Mouse (Mus musculus) erythroblast, embryonic 14.5 days (primary cell): ENCODE data around the gene Kat2a. TPM values are rescaled to one million over a fixed set of nuclear protein-coding genes. Genes with fewer than 3 reads are reported as not detected.

Experiments used
- H3K27me3 ChIP-seq: 2 replicates; pipeline ENCODE4 v1.6.1; 2012; ENCODE audit warnings: inconsistent platforms; ENCODE audit not compliant: control insufficient read depth
- H3K36me3 ChIP-seq: 2 replicates; pipeline ENCODE4 v1.6.1; 2012; ENCODE audit warnings: mild to moderate bottlenecking, inconsistent platforms; ENCODE audit not compliant: control insufficient read depth
- H3K4me1 ChIP-seq: 2 replicates; pipeline ENCODE4 v1.6.1; 2012; ENCODE audit warnings: inconsistent platforms; ENCODE audit not compliant: control insufficient read depth
- H3K4me3 ChIP-seq: replicated peaks from 2 replicates; pipeline ENCODE3; 2012; ENCODE audit warnings: moderate library complexity, mild to moderate bottlenecking, inconsistent platforms
- H3K9me3 ChIP-seq: 2 replicates; pipeline ENCODE4 v1.6.1; 2012; ENCODE audit warnings: low read length, inconsistent platforms, mixed read lengths; ENCODE audit not compliant: control insufficient read depth
- GATA1 ChIP-seq: IDR thresholded peaks from 2 replicates; pipeline ENCODE4 v1.6.1; 2012; ENCODE audit warnings: low read length, inconsistent platforms, mixed read lengths
- TAL1 ChIP-seq: IDR thresholded peaks from 3 replicates; pipeline ENCODE4 v1.6.1; 2012; ENCODE audit warnings: low read length, inconsistent platforms, mixed read lengths
- polyA plus RNA-seq: library from polyadenylated mRNA; stranded (reverse); fragments of >175 nt; gene quantifications from 2 replicates; pipeline ENCODE4 v1.2.3, GENCODE M21; 2012

The Kat2a gene
- polyA plus RNA-seq, 1 experiment: 0.77 TPM

- no peaks in the 10 kb centered on the region for H3K9me3 ChIP-seq
- TF ChIP-seq TAL1 (no peak), GATA1 (no peak)
- peaks cover 88% of the 10 kb centered on the region for H3K36me3 ChIP-seq
- no peaks in the 10 kb centered on the region for H3K27me3 ChIP-seq
- no peak overlapping the region for H3K4me3 ChIP-seq
- peaks cover 55% of the 10 kb centered on the region for H3K4me1 ChIP-seq
Observed at GRCm38 (mm10) chr11:100716649-100717048, 4.4 kb upstream of the Kat2a start.

DNA sequence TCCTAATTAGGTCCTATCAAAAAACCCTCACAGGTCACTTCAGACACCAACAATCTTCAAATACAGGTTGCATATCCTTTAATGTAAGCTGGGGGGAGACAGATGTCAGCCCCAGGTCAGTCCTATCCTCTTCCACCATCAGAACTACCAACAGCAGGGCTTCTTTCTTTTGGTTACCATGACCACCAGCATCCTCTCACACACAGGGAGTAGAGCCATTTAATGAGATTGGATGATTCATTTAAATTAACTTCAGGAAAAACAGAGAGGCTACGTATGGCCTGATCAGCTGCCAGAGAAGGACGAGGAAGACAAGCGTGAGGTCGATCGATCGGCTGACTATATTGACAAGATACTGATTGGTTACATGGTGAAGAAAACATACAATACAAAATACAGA, 2.7 kb upstream of the Kat2a start:
- TF ChIP-seq TAL1 (no peak), GATA1 (no peak)
- peaks cover 77% of the 10 kb centered on the region for H3K36me3 ChIP-seq
- no peak overlapping the region for H3K4me3 ChIP-seq
- H3K27me3 ChIP-seq: no peaks in the 10 kb centered on the region
- H3K4me1 ChIP-seq: peaks cover 54% of the 10 kb centered on the region
- no peaks in the 10 kb centered on the region for H3K9me3 ChIP-seq

DNA sequence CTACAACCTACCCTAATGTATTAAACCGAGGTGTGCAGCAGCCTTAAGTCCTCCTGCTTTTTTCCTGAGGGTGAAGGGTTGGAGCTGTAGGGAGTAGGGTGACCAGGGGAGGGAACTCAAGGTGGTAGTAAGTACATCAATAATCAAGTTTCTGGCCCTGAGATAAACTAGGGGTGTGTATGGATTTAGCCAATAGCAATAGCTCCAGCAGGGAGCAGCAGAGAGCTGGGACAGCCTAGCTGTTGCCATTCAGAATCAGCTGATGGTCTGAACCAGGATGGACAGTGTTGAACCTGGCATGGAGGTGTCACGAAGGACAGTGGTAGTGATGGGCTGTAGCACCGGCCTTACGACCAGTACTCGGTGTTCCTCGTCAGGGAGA, 2.3 kb upstream of the Kat2a start:
- Histone ChIP-seq H3K4me3 (peak overlapping the region; percentile 61), H3K4me1 (peaks cover 50% of the 10 kb centered on the region), H3K36me3 (peaks cover 76% of the 10 kb centered on the region)

DNA sequence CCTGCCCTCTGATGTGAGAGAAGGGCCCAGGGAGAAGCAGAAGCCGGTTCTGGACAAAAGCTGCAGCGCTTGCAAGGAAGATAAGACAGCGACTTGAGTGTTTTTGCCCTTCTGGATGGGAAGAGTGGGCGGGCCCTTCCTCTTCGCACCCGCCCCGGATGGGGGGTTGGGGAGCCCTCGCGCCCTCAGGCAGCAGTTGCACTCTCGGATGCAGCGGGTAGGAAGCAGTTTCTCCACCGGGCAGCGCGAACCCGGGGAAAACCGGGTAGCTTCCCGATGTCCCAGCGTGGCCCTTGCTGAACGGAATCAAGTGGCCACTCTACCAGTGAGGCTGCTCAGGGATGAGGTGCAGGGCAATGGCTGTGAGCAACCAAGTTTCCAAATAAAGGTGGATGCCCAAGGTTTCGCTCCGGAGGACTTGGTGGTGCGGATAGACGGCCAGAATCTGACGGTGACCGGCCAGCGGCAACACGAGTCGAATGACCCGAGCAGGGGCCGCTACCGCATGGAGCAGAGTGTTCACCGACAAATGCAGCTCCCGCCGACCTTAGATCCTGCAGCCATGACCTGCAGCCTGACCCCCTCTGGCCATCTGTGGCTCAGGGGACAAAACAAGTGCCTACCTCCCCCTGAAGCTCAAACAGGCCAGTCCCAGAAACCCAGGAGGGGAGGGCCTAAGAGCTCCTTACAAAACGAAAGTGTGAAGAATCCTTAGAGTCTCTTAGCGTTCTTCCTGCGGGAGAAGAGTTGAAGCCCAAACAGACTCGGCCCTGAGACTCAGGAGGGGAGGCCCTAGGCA, 1.7 kb upstream of the Kat2a start, which contains the start of gene Hspb9:
Gene Hspb9, plus strand, starts transcription at position 116 of the 799 bp plus-strand sequence.
- Histone ChIP-seq H3K36me3 (peaks cover 76% of the 10 kb centered on the region), H3K4me1 (peaks cover 50% of the 10 kb centered on the region), H3K9me3 (no peaks in the 10 kb centered on the region), H3K27me3 (no peaks in the 10 kb centered on the region), H3K4me3 (peak within 1 kb of the TSS; percentile 61)
- TF ChIP-seq TAL1: no peak
- TF ChIP-seq GATA1: peak; percentile 31; the same call in 1 of the 2 replicates

More for the DNA sequence above, 2.3 kb upstream of the Kat2a start:
- no peaks in the 10 kb centered on the region for H3K9me3 ChIP-seq
- TF ChIP-seq TAL1 (no peak), GATA1 (no peak)
- no peaks in the 10 kb centered on the region for H3K27me3 ChIP-seq

DNA sequence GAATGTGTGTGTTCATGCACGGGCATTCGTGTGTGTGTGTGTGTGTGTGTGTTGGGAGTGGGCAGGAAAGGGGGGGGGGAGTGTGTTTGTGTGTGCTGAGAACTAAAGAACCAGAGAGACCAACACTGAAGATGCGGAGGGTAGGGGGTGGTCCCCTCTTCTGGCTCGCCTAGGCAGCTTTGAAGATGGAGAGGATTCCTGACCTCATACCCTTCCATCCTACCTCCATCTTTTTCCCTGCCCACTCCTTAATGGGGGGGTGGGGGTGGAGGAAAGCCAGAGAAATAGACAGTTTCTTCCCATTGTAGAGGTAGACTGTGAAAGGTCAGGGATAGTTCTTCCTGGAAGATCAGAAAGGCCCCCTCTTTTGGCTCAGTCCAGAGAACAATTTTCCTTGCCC, 909 bp upstream of the Kat2a start:
- peak overlapping the region; percentile 61 for H3K4me3 ChIP-seq
- H3K9me3 ChIP-seq: no peaks in the 10 kb centered on the region
- H3K36me3 ChIP-seq: peaks cover 76% of the 10 kb centered on the region
- H3K27me3 ChIP-seq: no peaks in the 10 kb centered on the region
- H3K4me1 ChIP-seq: peaks cover 50% of the 10 kb centered on the region
- TF ChIP-seq GATA1 (no peak), TAL1 (no peak)

DNA sequence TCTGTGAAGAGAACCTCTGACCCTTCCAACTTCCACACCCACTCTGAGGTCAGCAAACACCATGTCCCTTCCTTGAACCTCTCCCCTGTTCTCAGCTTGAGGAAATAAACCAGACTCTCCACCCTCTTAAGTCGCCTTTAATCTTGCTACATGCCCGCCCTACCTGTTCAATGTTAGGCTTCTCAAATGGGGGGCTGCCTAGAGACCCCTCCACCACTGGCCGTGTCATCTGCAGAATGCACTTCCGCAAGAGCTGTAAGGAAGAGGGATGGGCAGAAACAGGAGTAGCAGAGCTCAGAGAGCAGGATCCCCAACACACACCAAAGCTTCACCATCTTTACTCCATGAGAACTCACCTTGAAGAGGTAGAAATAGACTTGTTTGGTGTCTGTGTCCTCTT, 1.3 kb downstream of the Kat2a start:
- H3K4me1 ChIP-seq: peaks cover 50% of the 10 kb centered on the region
- no peaks in the 10 kb centered on the region for H3K9me3 ChIP-seq
- H3K27me3 ChIP-seq: no peaks in the 10 kb centered on the region
- TF ChIP-seq TAL1 (no peak), GATA1 (no peak)
- H3K4me3 ChIP-seq: no peak overlapping the region
- H3K36me3 ChIP-seq: peaks cover 72% of the 10 kb centered on the region

DNA sequence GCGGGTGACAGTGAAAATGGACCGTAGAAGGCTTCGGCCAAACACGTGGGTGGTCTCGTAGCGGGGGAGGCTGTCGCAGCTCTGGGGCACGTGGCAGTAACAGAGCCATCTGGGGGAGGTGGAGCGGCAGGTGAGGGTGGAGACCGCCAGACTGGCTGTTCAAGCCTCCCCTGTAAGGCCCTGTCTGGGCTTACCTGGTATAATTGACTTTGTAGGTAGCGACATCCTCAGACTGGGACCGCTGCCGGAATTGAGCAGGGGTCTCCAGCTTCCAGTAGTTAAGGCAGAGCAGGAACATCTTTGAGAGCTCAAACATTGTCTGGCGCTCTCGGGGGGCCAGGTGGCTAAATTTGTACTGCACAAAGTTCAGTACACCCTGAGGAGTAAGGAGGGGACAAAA, 1.7 kb downstream of the Kat2a start:
- H3K27me3 ChIP-seq: no peaks in the 10 kb centered on the region
- TF ChIP-seq TAL1 (no peak), GATA1 (no peak)
- H3K9me3 ChIP-seq: no peaks in the 10 kb centered on the region
- peaks cover 50% of the 10 kb centered on the region for H3K4me1 ChIP-seq
- H3K4me3 ChIP-seq: no peak overlapping the region
- peaks cover 72% of the 10 kb centered on the region for H3K36me3 ChIP-seq

- TF ChIP-seq GATA1: no peak
- TF ChIP-seq TAL1: no peak
- Histone ChIP-seq H3K4me3 (no peak overlapping the region), H3K27me3 (no peaks in the 10 kb centered on the region), H3K4me1 (peaks cover 40% of the 10 kb centered on the region), H3K36me3 (peaks cover 69% of the 10 kb centered on the region), H3K9me3 (no peaks in the 10 kb centered on the region)
Observed at GRCm38 (mm10) chr11:100709201-100709810, 3.0 kb downstream of the Kat2a start.

GRCm38 (mm10) chr11:100705095-100705747, 7.0 kb downstream of the Kat2a start:
- no peak for TF ChIP-seq GATA1
- no peak for TF ChIP-seq TAL1
- peaks cover 51% of the 10 kb centered on the region for H3K36me3 ChIP-seq
- no peak overlapping the region for H3K4me3 ChIP-seq
- no peaks in the 10 kb centered on the region for H3K27me3 ChIP-seq
- no peaks in the 10 kb centered on the region for H3K9me3 ChIP-seq
- H3K4me1 ChIP-seq: peaks cover 30% of the 10 kb centered on the region
